Mouse (Mus musculus): Measurements from ENCODE around the gene Gm10642. TPM values are rescaled to one million over a fixed set of nuclear protein-coding genes. Genes with fewer than 3 reads are reported as not detected.

The Gm10642 gene
- polyA plus RNA-seq, 1 experiment = 1.5 TPM

GRCm38 (mm10) chr9:70691772-70692693 lies 36.0 kb downstream of the Gm10642 start:
- no peak for TF ChIP-seq GATA1 (IDR thresholded peaks at IDR 0.05; ENCODE audit: low read length)

- TF ChIP-seq GATA1 (IDR thresholded peaks at IDR 0.05; ENCODE audit: low read length) = no peak
These were observed 39.7 kb downstream of the Gm10642 start for GRCm38 (mm10) chr9:70695723-70696122.

GRCm38 (mm10) chr9:70698090-70698489 lies 42.0 kb downstream of the Gm10642 start:
- no peak for TF ChIP-seq GATA1 (IDR thresholded peaks at IDR 0.05; ENCODE audit: low read length)

DNA sequence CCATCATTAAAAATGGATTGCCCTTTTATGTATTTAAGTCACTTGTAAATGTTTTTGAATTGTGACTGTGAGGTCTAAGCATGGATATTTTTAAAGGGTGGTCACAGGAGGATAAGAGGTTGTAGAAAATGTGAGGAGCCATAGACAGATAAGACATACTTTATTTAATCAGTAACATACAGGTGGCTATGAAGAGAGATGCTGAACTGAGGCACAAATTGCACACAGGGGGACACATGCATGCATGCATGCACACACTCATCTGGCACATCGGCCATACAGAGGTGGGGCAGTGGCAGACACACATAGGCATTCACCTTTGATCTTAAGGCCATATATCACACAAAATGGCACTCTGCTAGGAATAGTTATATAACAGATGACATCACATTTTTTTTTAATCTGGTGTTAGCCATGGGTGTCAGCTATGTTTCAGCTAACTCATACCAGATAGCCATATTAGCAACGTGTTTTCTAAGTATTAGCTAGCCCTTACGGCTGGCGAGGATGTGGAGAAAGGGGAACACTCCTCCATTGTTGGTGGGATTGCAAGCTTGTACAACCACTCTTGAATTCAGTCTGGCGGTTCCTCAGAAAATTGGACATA lies 47.6 kb downstream of the Gm10642 start:
- TF ChIP-seq GATA1 (IDR thresholded peaks at IDR 0.05; ENCODE audit: low read length) = no peak

GRCm38 (mm10) chr9:70706444-70706843 lies 50.4 kb downstream of the Gm10642 start:
- TF ChIP-seq GATA1 (IDR thresholded peaks at IDR 0.05; ENCODE audit: low read length) = no peak

Other genes starting within 250 kb of the Gm10642 start
- gene Ccnb2, start 234.7 kb upstream of the Gm10642 start, polyA plus RNA-seq (2012) = 38.6 and 71.2 TPM in 2 replicates
- 4.1 and 4.4 TPM in 2 replicates for gene Rnf111, start 152.5 kb upstream of the Gm10642 start, polyA plus RNA-seq (2012)
- 8.9 and 11.3 TPM in 2 replicates for gene Sltm, start 113.5 kb upstream of the Gm10642 start, polyA plus RNA-seq (2012)
- gene Mindy2, start 923 bp downstream of the Gm10642 start, polyA plus RNA-seq (2012) = 15.8 and 21.2 TPM in 2 replicates
- 43.9 and 55.3 TPM in 2 replicates for gene Adam10, start 22.7 kb downstream of the Gm10642 start, polyA plus RNA-seq (2012)